Mouse (Mus musculus): Measurements from ENCODE around the gene Gtf2h1.
"Not testable (repeated sequence)": the region's sequence is repeated elsewhere in the genome, so short reads cannot be mapped to it uniquely, and the experiment has no call there.

The Gtf2h1 gene

GRCm38 (mm10) chr7:46795287-46796205 lies at the start of gene Gtf2h1, which contains the start of gene Hps5:
Gene Gtf2h1 (plus strand): TSS chr7:46796103.
Gene Hps5 (minus strand): TSS chr7:46796064.
- in situ Hi-C loops (cut with MseI, MboI), result no loop called here

- in situ Hi-C loops (cut with MseI, MboI), result no loop called here
These were observed 49.5 kb upstream of the Gtf2h1 start for GRCm38 (mm10) chr7:46746381-46746780.

- in situ Hi-C loops (cut with MseI, MboI), result no loop called here
These were observed 47.4 kb upstream of the Gtf2h1 start for GRCm38 (mm10) chr7:46748459-46748858.

GRCm38 (mm10) chr7:46751490-46751889 lies 44.4 kb upstream of the Gtf2h1 start, which contains the start of gene Saa2:
Gene Saa2 (plus strand): TSS chr7:46751790.
- in situ Hi-C loops (cut with MseI, MboI), result no loop called here

GRCm38 (mm10) chr7:46761049-46761795 lies 34.7 kb upstream of the Gtf2h1 start:
- in situ Hi-C loops (cut with MseI, MboI), result no loop called here

- in situ Hi-C loops (cut with MseI, MboI), result no loop called here
These were observed 33.3 kb upstream of the Gtf2h1 start for GRCm38 (mm10) chr7:46762601-46763000.

- in situ Hi-C loops (cut with MseI, MboI), result no loop called here
These were observed 31.2 kb upstream of the Gtf2h1 start for GRCm38 (mm10) chr7:46764672-46765071.

- in situ Hi-C loops (cut with MseI, MboI), result no loop called here
These were observed 28.5 kb upstream of the Gtf2h1 start for GRCm38 (mm10) chr7:46767371-46767770.

GRCm38 (mm10) chr7:46768451-46768850 lies 27.5 kb upstream of the Gtf2h1 start:
- in situ Hi-C loops (cut with MseI, MboI), result no loop called here

- in situ Hi-C loops (cut with MseI, MboI), result loop anchor here in 1 of 2 experiments (5.0 kb wide), 1 partner anchor 58 kb away; the partner anchor contains the start of gene Saal1
These were observed 25.2 kb upstream of the Gtf2h1 start for GRCm38 (mm10) chr7:46770706-46771105.

GRCm38 (mm10) chr7:46789177-46789849 lies 6.6 kb upstream of the Gtf2h1 start:
- in situ Hi-C loops (cut with MseI, MboI), result no loop called here

- in situ Hi-C loops (cut with MseI, MboI), result no loop called here
These were observed 2.0 kb upstream of the Gtf2h1 start for GRCm38 (mm10) chr7:46793871-46794270.

GRCm38 (mm10) chr7:46796206-46796679 lies 340 bp downstream of the Gtf2h1 start:
- in situ Hi-C loops (cut with MseI, MboI), result no loop called here

- in situ Hi-C loops (cut with MseI, MboI), result no loop called here
These were observed 876 bp downstream of the Gtf2h1 start for GRCm38 (mm10) chr7:46796779-46797178.

GRCm38 (mm10) chr7:46810325-46810724 lies 14.4 kb downstream of the Gtf2h1 start:
- in situ Hi-C loops (cut with MseI, MboI), result no loop called here

GRCm38 (mm10) chr7:46814012-46814411 lies 18.1 kb downstream of the Gtf2h1 start:
- in situ Hi-C loops (cut with MseI, MboI), result no loop called here

GRCm38 (mm10) chr7:46820876-46821632 lies 25.2 kb downstream of the Gtf2h1 start:
- in situ Hi-C loops (cut with MseI, MboI), result not testable (repeated sequence)

- in situ Hi-C loops (cut with MseI, MboI), result no loop called here
These were observed 31.3 kb downstream of the Gtf2h1 start for GRCm38 (mm10) chr7:46827046-46827802.

- in situ Hi-C loops (cut with MseI, MboI), result no loop called here
These were observed 31.9 kb downstream of the Gtf2h1 start for GRCm38 (mm10) chr7:46827803-46828184.

- in situ Hi-C loops (cut with MseI, MboI), result no loop called here
These were observed 34.0 kb downstream of the Gtf2h1 start for GRCm38 (mm10) chr7:46829911-46830310.

Data from mouse trophoblast stem cell (cell line).